Mouse (Mus musculus) CD4-positive naive resting alpha-beta T cell, adult 57 days (primary cell): ENCODE data around the gene 1700025G04Rik. TPM values are rescaled to one million over a fixed set of nuclear protein-coding genes. Genes with fewer than 3 reads are reported as not detected.

Source experiments
- total RNA-seq: library from RNA; stranded (reverse); gene quantifications from one replicate; pipeline ENCODE4 v1.2.4, GENCODE M21; 2023

The 1700025G04Rik gene
- 25.0 TPM for total RNA-seq

GRCm38 (mm10) chr1:152090018-152090553 is at the start of gene 1700025G04Rik:
1700025G04Rik (minus strand) TSS chr1:152090125.

